Mouse (Mus musculus): ENCODE results near the gene Grip1. TPM values are rescaled to one million over a fixed set of nuclear protein-coding genes. Genes with fewer than 3 reads are reported as not detected.
A peak's percentile ranks its signal among the peaks of the same experiment; 100 is the strongest.

Gene Grip1
- polyA plus RNA-seq, 1 experiment from 2014 or later: 3.1 TPM

- no peak overlapping the region for H3K27ac ChIP-seq
- H3K9me3 ChIP-seq: no peaks in the 10 kb centered on the region
- H3K4me2 ChIP-seq: no peak overlapping the region
- no peaks in the 10 kb centered on the region for H3K4me1 ChIP-seq
- ATAC-seq (ENCODE audit: insufficient number of reproducible peaks, low FRiP score, low TSS enrichment, low read depth): no peak
- no peak overlapping the region for H3K9ac ChIP-seq
- H3K4me3 ChIP-seq: no peak overlapping the region
- H3K36me3 ChIP-seq: no peaks in the 10 kb centered on the region
- H3K27me3 ChIP-seq: no peaks in the 10 kb centered on the region
- 49% methylated on average over 4 of the region's 4 CpGs for WGBS
Observed at GRCm38 (mm10) chr10:119580024-119580423, 126.4 kb downstream of the Grip1 start.

GRCm38 (mm10) chr10:119584666-119585065 is 131.0 kb downstream of the Grip1 start:
- Histone ChIP-seq H3K4me3 (no peak overlapping the region), H3K27ac (no peak overlapping the region), H3K9ac (no peak overlapping the region), H3K4me1 (no peaks in the 10 kb centered on the region), H3K36me3 (no peaks in the 10 kb centered on the region), H3K9me3 (no peaks in the 10 kb centered on the region), H3K27me3 (no peaks in the 10 kb centered on the region), H3K4me2 (no peak overlapping the region)
- 76% methylated on average over 6 of the region's 6 CpGs for WGBS
- ATAC-seq (ENCODE audit: insufficient number of reproducible peaks, low FRiP score, low TSS enrichment, low read depth): no peak

- Histone ChIP-seq H3K27me3 (no peaks in the 10 kb centered on the region), H3K4me1 (no peaks in the 10 kb centered on the region), H3K27ac (no peak overlapping the region), H3K9ac (no peak overlapping the region), H3K4me2 (no peak overlapping the region), H3K36me3 (no peaks in the 10 kb centered on the region), H3K9me3 (no peaks in the 10 kb centered on the region), H3K4me3 (no peak overlapping the region)
- ATAC-seq (ENCODE audit: insufficient number of reproducible peaks, low FRiP score, low TSS enrichment, low read depth): no peak
- WGBS: 73% methylated on average over 3 of the region's 3 CpGs
Observed at GRCm38 (mm10) chr10:119586976-119587375, 133.3 kb downstream of the Grip1 start.

- H3K9ac ChIP-seq: no peak overlapping the region
- no peak overlapping the region for H3K4me2 ChIP-seq
- H3K9me3 ChIP-seq: no peaks in the 10 kb centered on the region
- no peak; the same call in 1 of the 2 replicates for ATAC-seq (ENCODE audit: insufficient number of reproducible peaks, low FRiP score, low TSS enrichment, low read depth)
- H3K27me3 ChIP-seq: no peaks in the 10 kb centered on the region
- H3K4me3 ChIP-seq: no peak overlapping the region
- H3K27ac ChIP-seq: no peak overlapping the region
- 32% methylated on average over 5 of the region's 5 CpGs for WGBS
- no peaks in the 10 kb centered on the region for H3K36me3 ChIP-seq
- H3K4me1 ChIP-seq: peaks cover 3% of the 10 kb centered on the region; the same call in 1 of the 2 replicates
Observed at GRCm38 (mm10) chr10:119596822-119597221, 143.2 kb downstream of the Grip1 start.

GRCm38 (mm10) chr10:119607501-119607900 is 153.9 kb downstream of the Grip1 start:
- WGBS: 89% methylated on average over 6 of the region's 6 CpGs
- Histone ChIP-seq H3K4me2 (no peak overlapping the region), H3K27me3 (no peaks in the 10 kb centered on the region), H3K9ac (no peak overlapping the region), H3K4me3 (no peak overlapping the region), H3K9me3 (no peaks in the 10 kb centered on the region), H3K36me3 (no peaks in the 10 kb centered on the region), H3K27ac (no peak overlapping the region), H3K4me1 (no peaks in the 10 kb centered on the region)
- no peak for ATAC-seq (ENCODE audit: insufficient number of reproducible peaks, low FRiP score, low TSS enrichment, low read depth)

- no peak overlapping the region for H3K9ac ChIP-seq
- no peak for ATAC-seq (ENCODE audit: insufficient number of reproducible peaks, low FRiP score, low TSS enrichment, low read depth)
- no peaks in the 10 kb centered on the region for H3K27me3 ChIP-seq
- no peaks in the 10 kb centered on the region for H3K36me3 ChIP-seq
- no peaks in the 10 kb centered on the region for H3K9me3 ChIP-seq
- no peak overlapping the region for H3K4me3 ChIP-seq
- H3K4me2 ChIP-seq: no peak overlapping the region
- 85% methylated on average over 7 of the region's 7 CpGs for WGBS
- H3K27ac ChIP-seq: no peak overlapping the region
- H3K4me1 ChIP-seq: no peaks in the 10 kb centered on the region
Observed at GRCm38 (mm10) chr10:119608998-119609397, 155.4 kb downstream of the Grip1 start.

GRCm38 (mm10) chr10:119610279-119610895 is 156.8 kb downstream of the Grip1 start:
- ATAC-seq (ENCODE audit: insufficient number of reproducible peaks, low FRiP score, low TSS enrichment, low read depth): no peak
- WGBS: 49% methylated on average over 9 of the region's 9 CpGs
- no peaks in the 10 kb centered on the region for H3K36me3 ChIP-seq
- no peak overlapping the region for H3K9ac ChIP-seq
- no peak overlapping the region for H3K27ac ChIP-seq
- H3K4me3 ChIP-seq: no peak overlapping the region
- H3K4me1 ChIP-seq: peaks cover 8% of the 10 kb centered on the region
- no peaks in the 10 kb centered on the region for H3K27me3 ChIP-seq
- no peaks in the 10 kb centered on the region for H3K9me3 ChIP-seq
- no peak overlapping the region for H3K4me2 ChIP-seq

- Histone ChIP-seq H3K27ac (no peak overlapping the region), H3K4me3 (no peak overlapping the region), H3K9me3 (no peaks in the 10 kb centered on the region), H3K9ac (no peak overlapping the region), H3K36me3 (no peaks in the 10 kb centered on the region), H3K4me1 (peaks cover 23% of the 10 kb centered on the region), H3K27me3 (no peaks in the 10 kb centered on the region), H3K4me2 (no peak overlapping the region)
- 82% methylated on average over 5 of the region's 5 CpGs for WGBS
- no peak for ATAC-seq (ENCODE audit: insufficient number of reproducible peaks, low FRiP score, low TSS enrichment, low read depth)
Observed at GRCm38 (mm10) chr10:119612034-119612433, 158.4 kb downstream of the Grip1 start.

GRCm38 (mm10) chr10:119614726-119615125 is 161.1 kb downstream of the Grip1 start:
- H3K27me3 ChIP-seq: no peaks in the 10 kb centered on the region
- H3K9me3 ChIP-seq: no peaks in the 10 kb centered on the region
- no peaks in the 10 kb centered on the region for H3K36me3 ChIP-seq
- no peak overlapping the region for H3K4me3 ChIP-seq
- H3K4me2 ChIP-seq: no peak overlapping the region
- H3K9ac ChIP-seq: no peak overlapping the region
- ATAC-seq (ENCODE audit: insufficient number of reproducible peaks, low FRiP score, low TSS enrichment, low read depth): no peak
- 48% methylated on average over 7 of the region's 7 CpGs for WGBS
- peaks cover 24% of the 10 kb centered on the region for H3K4me1 ChIP-seq
- peak overlapping the region; percentile 11; the same call in 1 of the 2 replicates for H3K27ac ChIP-seq

GRCm38 (mm10) chr10:119615240-119615885 is 161.7 kb downstream of the Grip1 start:
- H3K4me2 ChIP-seq: 0 out of 2 replicates have a peak overlapping the region, but pooled peaks have one; percentile 0
- peak overlapping the region; percentile 11; the same call in 1 of the 2 replicates for H3K27ac ChIP-seq
- WGBS: 68% methylated on average over 14 of the region's 14 CpGs
- H3K4me1 ChIP-seq: peaks cover 24% of the 10 kb centered on the region
- no peaks in the 10 kb centered on the region for H3K9me3 ChIP-seq
- H3K27me3 ChIP-seq: no peaks in the 10 kb centered on the region
- H3K9ac ChIP-seq: no peak overlapping the region
- H3K36me3 ChIP-seq: no peaks in the 10 kb centered on the region
- no peak overlapping the region for H3K4me3 ChIP-seq
- ATAC-seq (ENCODE audit: insufficient number of reproducible peaks, low FRiP score, low TSS enrichment, low read depth): peak; percentile 65; the same call in 1 of the 2 replicates

GRCm38 (mm10) chr10:119616078-119616477 is 162.4 kb downstream of the Grip1 start:
- Histone ChIP-seq H3K27me3 (no peaks in the 10 kb centered on the region), H3K9me3 (no peaks in the 10 kb centered on the region), H3K9ac (no peak overlapping the region), H3K4me3 (no peak overlapping the region), H3K27ac (no peak overlapping the region), H3K4me2 (no peak overlapping the region), H3K4me1 (peaks cover 24% of the 10 kb centered on the region), H3K36me3 (no peaks in the 10 kb centered on the region)
- WGBS: 74% methylated on average over 3 of the region's 3 CpGs
- ATAC-seq (ENCODE audit: insufficient number of reproducible peaks, low FRiP score, low TSS enrichment, low read depth): no peak

GRCm38 (mm10) chr10:119628656-119629055 is 175.0 kb downstream of the Grip1 start:
- H3K4me2 ChIP-seq: no peak overlapping the region
- H3K4me3 ChIP-seq: no peak overlapping the region
- peaks cover 5% of the 10 kb centered on the region for H3K4me1 ChIP-seq
- ATAC-seq (ENCODE audit: insufficient number of reproducible peaks, low FRiP score, low TSS enrichment, low read depth): no peak
- 75% methylated on average over 4 of the region's 4 CpGs for WGBS
- no peaks in the 10 kb centered on the region for H3K27me3 ChIP-seq
- H3K9ac ChIP-seq: no peak overlapping the region
- no peak overlapping the region for H3K27ac ChIP-seq
- no peaks in the 10 kb centered on the region for H3K9me3 ChIP-seq
- H3K36me3 ChIP-seq: no peaks in the 10 kb centered on the region
